Mouse (Mus musculus): ENCODE measurements around the gene Phf21a. TPM values are rescaled to one million over a fixed set of nuclear protein-coding genes. Genes with fewer than 3 reads are reported as not detected.

Phf21a gene
- total and polyA plus RNA-seq, 2 experiments from 2014 or later: 34.4 to 146 TPM

DNA sequence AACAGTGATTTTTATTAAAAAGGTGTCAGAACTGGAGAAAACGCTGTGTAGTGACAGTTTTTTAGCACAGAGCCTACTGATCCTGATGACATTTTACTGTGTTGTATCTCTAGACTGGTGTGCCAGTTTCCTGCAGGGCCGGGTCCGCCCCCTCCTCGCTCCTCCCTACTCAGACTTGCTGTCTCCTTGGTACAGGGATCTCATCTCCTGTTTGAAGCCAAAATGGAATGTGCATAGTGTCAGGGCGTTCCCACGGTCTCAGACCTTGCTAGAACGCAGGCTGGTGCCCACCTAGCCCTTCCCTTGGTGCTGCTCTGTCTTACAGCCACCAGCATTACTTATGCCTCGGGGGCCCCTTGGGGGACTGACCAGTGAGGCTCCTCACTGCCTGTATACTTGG, 268.9 kb downstream of the Phf21a start:
- WGBS: 84% methylated on average over 8 of the region's 8 CpGs
- no peak overlapping the region for H3K9ac ChIP-seq
- no peak for TF ChIP-seq CTCF (IDR thresholded peaks at IDR 0.05; ENCODE audit: low read depth)

DNA sequence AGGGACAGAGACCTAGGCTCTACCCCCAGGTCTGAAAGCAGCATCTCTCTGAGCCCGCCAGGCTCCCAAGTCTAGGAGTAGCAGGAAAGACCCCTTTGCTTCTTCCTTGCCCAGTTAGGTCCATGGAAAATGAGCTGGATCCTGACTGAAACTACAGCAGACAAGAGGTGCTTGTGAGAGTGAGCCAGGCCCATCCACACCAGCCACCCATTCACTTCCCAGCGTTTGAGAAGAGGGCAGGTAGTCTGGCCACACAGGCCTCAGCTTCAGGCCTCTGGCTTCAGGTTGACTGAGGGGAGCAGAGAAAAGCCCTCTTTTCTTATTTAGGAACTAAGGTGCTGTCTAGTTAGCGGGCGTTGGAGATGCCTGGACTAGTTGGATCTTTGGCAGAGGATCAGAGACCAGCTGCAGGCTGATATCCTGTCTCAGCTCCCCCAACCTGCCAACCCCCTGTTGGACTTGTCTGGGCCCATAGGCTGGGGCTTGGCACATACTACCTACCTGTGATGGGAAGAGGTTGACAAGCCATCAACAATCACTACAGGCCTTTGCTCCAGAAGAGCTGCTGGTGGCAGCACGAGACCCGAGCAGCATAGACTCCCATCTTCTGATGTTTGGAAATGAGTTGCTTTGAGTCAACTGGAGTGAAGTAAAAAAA, 269.8 kb downstream of the Phf21a start:
- peaks cover 48% of the 10 kb centered on the region for H3K36me3 ChIP-seq (ENCODE audit: insufficient read depth)
- no peak for ATAC-seq
- no peak overlapping the region for H3K4me2 ChIP-seq (ENCODE audit: low read depth)
- WGBS: 92% methylated on average over 6 of the region's 6 CpGs
- no peak for DNase-seq
- H3K9me3 ChIP-seq (ENCODE audit: low read length): no peaks in the 10 kb centered on the region
- no peak overlapping the region for H3K27ac ChIP-seq (ENCODE audit: low read depth, low read length)
- H3K4me1 ChIP-seq (ENCODE audit: insufficient read depth): no peaks in the 10 kb centered on the region
- no peak for TF ChIP-seq CTCF (IDR thresholded peaks at IDR 0.05; ENCODE audit: low read depth)
- H3K9ac ChIP-seq: no peak overlapping the region
- H3K4me3 ChIP-seq (ENCODE audit: low read depth, low read length): no peak overlapping the region
- H3K27me3 ChIP-seq (ENCODE audit: insufficient read depth, low read length): no peaks in the 10 kb centered on the region

More for the DNA sequence above, 268.9 kb downstream of the Phf21a start:
- no peaks in the 10 kb centered on the region for H3K4me1 ChIP-seq (ENCODE audit: insufficient read depth)
- no peaks in the 10 kb centered on the region for H3K9me3 ChIP-seq (ENCODE audit: low read length)
- H3K36me3 ChIP-seq (ENCODE audit: insufficient read depth): peaks cover 55% of the 10 kb centered on the region
- H3K27ac ChIP-seq (ENCODE audit: low read depth, low read length): no peak overlapping the region
- no peaks in the 10 kb centered on the region for H3K27me3 ChIP-seq (ENCODE audit: insufficient read depth, low read length)
- H3K4me2 ChIP-seq (ENCODE audit: low read depth): no peak overlapping the region
- DNase-seq (no peak), ATAC-seq (no peak)
- no peak overlapping the region for H3K4me3 ChIP-seq (ENCODE audit: low read depth, low read length)

DNA sequence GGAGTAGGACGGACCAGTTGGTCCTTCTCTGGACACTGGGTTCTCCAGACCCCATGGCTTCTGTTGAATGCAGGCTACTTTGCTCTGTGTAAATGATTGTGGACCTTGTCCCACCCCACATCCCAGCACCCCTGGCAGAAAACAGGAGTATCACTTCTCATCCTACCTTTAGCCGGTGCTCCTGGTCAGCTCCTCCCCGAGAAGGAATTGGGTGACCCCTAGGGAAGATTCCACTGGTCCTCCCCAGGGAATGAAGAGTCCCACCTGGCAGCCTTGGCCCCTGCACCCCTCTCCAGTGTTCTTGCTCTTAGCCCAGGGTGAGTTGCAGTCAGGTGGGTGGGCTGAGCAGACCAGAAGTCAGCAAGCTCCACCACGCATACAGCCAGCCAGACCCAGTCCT, 271.2 kb downstream of the Phf21a start:
- H3K4me2 ChIP-seq (ENCODE audit: low read depth): no peak overlapping the region
- H3K27ac ChIP-seq (ENCODE audit: low read depth, low read length): no peak overlapping the region
- WGBS: 90% methylated on average over 4 of the region's 4 CpGs
- H3K36me3 ChIP-seq (ENCODE audit: insufficient read depth): peaks cover 34% of the 10 kb centered on the region
- H3K27me3 ChIP-seq (ENCODE audit: insufficient read depth, low read length): no peaks in the 10 kb centered on the region
- no peak overlapping the region for H3K9ac ChIP-seq
- TF ChIP-seq CTCF (IDR thresholded peaks at IDR 0.05; ENCODE audit: low read depth): no peak
- DNase-seq (no peak), ATAC-seq (no peak)
- H3K4me3 ChIP-seq (ENCODE audit: low read depth, low read length): no peak overlapping the region
- H3K4me1 ChIP-seq (ENCODE audit: insufficient read depth): no peaks in the 10 kb centered on the region
- H3K9me3 ChIP-seq (ENCODE audit: low read length): no peaks in the 10 kb centered on the region

DNA sequence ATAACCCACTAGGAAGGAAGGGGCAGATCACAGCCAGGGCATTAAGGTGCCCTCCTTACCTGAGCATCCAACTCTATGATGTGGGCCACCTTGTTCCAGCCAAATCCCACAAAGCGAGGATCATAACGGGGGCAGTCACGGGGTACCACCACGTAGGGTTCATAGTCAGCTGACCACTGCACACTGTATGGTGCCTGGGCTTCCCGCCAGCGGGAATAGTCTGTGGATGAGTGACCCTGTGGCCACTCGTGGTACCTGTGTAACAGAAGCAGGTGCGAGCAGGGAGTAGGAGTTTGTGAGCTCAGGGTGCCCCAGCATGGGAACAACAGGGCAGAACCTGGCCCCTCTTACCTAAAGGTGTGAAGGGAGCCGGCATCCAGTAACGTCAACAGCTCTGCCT, 272.7 kb downstream of the Phf21a start:
- no peaks in the 10 kb centered on the region for H3K4me1 ChIP-seq (ENCODE audit: insufficient read depth)
- no peak for TF ChIP-seq CTCF (IDR thresholded peaks at IDR 0.05; ENCODE audit: low read depth)
- no peak overlapping the region for H3K9ac ChIP-seq
- H3K9me3 ChIP-seq (ENCODE audit: low read length): no peaks in the 10 kb centered on the region
- no peak overlapping the region for H3K4me3 ChIP-seq (ENCODE audit: low read depth, low read length)
- no peak overlapping the region for H3K4me2 ChIP-seq (ENCODE audit: low read depth)
- ATAC-seq (no peak), DNase-seq (no peak)
- 92% methylated on average over 10 of the region's 10 CpGs for WGBS
- no peak overlapping the region for H3K27ac ChIP-seq (ENCODE audit: low read depth, low read length)
- H3K36me3 ChIP-seq (ENCODE audit: insufficient read depth): peaks cover 22% of the 10 kb centered on the region
- peaks cover 6% of the 10 kb centered on the region; the same call in 1 of the 2 replicates for H3K27me3 ChIP-seq (ENCODE audit: insufficient read depth, low read length)

DNA sequence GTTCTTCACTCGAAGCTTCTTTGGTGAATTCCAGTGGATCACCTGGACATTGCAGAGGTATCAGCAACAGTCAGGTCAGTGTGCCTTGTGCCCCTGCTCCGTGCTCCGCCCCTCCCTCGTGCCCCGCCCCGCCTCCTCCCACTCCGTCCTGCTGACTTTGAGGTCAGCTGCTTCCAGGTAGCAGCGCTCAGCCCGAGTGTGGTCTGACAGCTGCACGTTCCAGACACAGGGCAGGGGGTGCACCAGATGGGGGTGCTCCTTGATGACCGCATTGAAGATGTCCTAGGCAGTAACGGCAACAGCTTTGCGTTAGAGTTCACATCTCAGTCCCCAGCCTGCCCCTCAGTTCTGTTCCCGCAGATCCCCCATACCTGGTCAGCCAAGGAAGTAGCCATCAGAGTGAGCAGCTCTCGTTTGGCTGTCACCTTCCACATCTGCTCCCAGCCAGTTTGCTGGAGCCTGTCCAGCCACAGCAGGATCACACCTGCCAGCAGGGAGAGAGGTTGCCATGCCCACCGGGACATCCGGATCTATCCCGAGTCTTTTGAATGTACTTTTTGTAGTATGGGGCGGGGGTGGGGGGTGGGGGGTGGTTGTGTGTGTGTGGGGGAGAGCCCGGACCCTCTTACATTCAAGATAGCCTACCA, 274.6 kb downstream of the Phf21a start:
- no peak for TF ChIP-seq CTCF (IDR thresholded peaks at IDR 0.05; ENCODE audit: low read depth)
- Histone ChIP-seq H3K27me3 (ENCODE audit: insufficient read depth, low read length) (peaks cover 6% of the 10 kb centered on the region; the same call in 1 of the 2 replicates), H3K4me3 (ENCODE audit: low read depth, low read length) (no peak overlapping the region), H3K9me3 (ENCODE audit: low read length) (no peaks in the 10 kb centered on the region), H3K36me3 (ENCODE audit: insufficient read depth) (peaks cover 14% of the 10 kb centered on the region; the same call in 1 of the 2 replicates), H3K4me2 (ENCODE audit: low read depth) (no peak overlapping the region), H3K27ac (ENCODE audit: low read depth, low read length) (no peak overlapping the region), H3K9ac (no peak overlapping the region), H3K4me1 (ENCODE audit: insufficient read depth) (peaks cover 9% of the 10 kb centered on the region; the same call in 1 of the 2 replicates)
- DNase-seq (no peak), ATAC-seq (no peak)
- 49% methylated on average over 20 of the region's 20 CpGs for WGBS

DNA sequence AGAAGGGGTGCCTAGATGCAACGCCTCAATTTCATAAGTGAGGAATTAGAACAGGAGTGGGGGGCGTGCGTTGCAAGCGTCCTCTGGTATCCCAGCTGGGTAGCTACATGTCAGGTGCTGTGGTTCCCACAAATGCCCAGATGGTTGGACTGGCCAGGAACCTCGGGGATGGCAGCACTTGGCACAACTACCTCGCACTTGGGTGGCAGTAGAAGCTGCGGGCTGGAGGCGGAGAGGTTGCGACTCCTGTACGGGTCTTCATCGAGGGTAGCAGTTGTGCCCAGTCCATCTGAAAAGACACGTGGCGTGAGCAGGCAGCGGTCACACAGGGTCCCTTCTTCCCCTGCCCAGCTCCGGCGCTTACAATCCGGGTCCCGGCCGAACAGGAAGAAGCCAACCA, 277.5 kb downstream of the Phf21a start:
- peak overlapping the region; percentile 47 for H3K4me2 ChIP-seq (ENCODE audit: low read depth)
- DNase-seq: no peak
- H3K9ac ChIP-seq: peak overlapping the region; percentile 25; the same call in 1 of the 2 replicates
- 14% methylated on average over 19 of the region's 19 CpGs for WGBS
- peak overlapping the region; percentile 18 for H3K4me3 ChIP-seq (ENCODE audit: low read depth, low read length)
- H3K27me3 ChIP-seq (ENCODE audit: insufficient read depth, low read length): peaks cover 6% of the 10 kb centered on the region; the same call in 1 of the 2 replicates
- no peak overlapping the region for H3K27ac ChIP-seq (ENCODE audit: low read depth, low read length)
- no peak for TF ChIP-seq CTCF (IDR thresholded peaks at IDR 0.05; ENCODE audit: low read depth)
- no peaks in the 10 kb centered on the region for H3K9me3 ChIP-seq (ENCODE audit: low read length)
- H3K4me1 ChIP-seq (ENCODE audit: insufficient read depth): peaks cover 17% of the 10 kb centered on the region
- ATAC-seq: no peak
- no peaks in the 10 kb centered on the region; the same call in 1 of the 2 replicates for H3K36me3 ChIP-seq (ENCODE audit: insufficient read depth)
